ENCODE assay signal across 19 mouse cellular contexts in the genomic region with DNA sequence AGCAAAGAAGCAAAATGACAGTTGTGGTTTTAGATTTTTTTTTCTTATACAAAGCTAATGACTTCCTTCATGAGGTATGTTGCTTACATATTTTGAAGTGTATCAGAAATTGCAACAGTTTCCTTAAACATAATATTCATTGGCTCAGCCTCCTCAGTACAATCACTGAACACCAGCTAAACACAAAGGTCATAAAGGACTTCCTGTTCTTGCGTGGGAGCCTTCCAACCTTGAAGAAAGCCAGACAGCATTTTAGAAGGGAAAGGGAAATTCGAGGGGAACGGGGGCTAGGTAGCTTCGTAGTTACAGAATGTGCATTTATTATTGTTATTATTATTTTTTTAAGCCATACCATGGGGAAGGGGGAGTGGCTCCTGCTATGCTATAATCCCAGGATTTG.
A peak's percentile ranks its signal among the peaks of the same experiment; 100 is the strongest.
DNase-seq lines count a peak whose midpoint lies in the region; ATAC-seq and TF ChIP-seq lines count a peak whose summit lies in the region.
"Had no signal": no experiment of that assay in that cellular context is flagged by ENCODE, and none has a peak within 500 bp of the region (broad histone marks: within the 10 kb centered on the region; RNA-seq: fewer than 3 reads in every experiment).

No protein-coding gene starts in this region.

- WGBS in forebrain, embryonic 15.5 days, result 89% methylated on average over 4 of the region's 4 CpGs
- 86% methylated on average over 4 of the region's 4 CpGs for WGBS in forebrain, embryonic 12.5 days
- WGBS in kidney, adult 2 months, result 22% methylated on average over 4 of the region's 4 CpGs
- WGBS in kidney, embryonic 15.5 days, result 14% methylated on average over 4 of the region's 4 CpGs

- 0 out of 2 replicates have a peak, but pooled peaks cover 5% of the 10 kb centered on the region for H3K36me3 ChIP-seq in forebrain, embryonic 15.5 days
- peaks cover 8% of the 10 kb centered on the region for H3K36me3 ChIP-seq in forebrain, embryonic 12.5 days (replicated peaks)
- H3K36me3 ChIP-seq in kidney, adult 2 months (ENCODE audit: control insufficient read depth, insufficient read depth, low read length), result no peaks in the 10 kb centered on the region
- 0 out of 2 replicates have a peak, but pooled peaks cover 5% of the 10 kb centered on the region for H3K36me3 ChIP-seq in kidney, embryonic 15.5 days
- H3K36me3 ChIP-seq: intestine, embryonic 15.5 days had no signal

- no peaks in the 10 kb centered on the region for H3K27me3 ChIP-seq in forebrain, embryonic 15.5 days
- no peaks in the 10 kb centered on the region for H3K27me3 ChIP-seq in forebrain, embryonic 12.5 days
- H3K27me3 ChIP-seq in kidney, adult 2 months (replicated peaks; ENCODE audit: control insufficient read depth, insufficient read depth, low read length), result no peaks in the 10 kb centered on the region
- no peaks in the 10 kb centered on the region for H3K27me3 ChIP-seq in kidney, embryonic 15.5 days
- H3K27me3 ChIP-seq: forebrain, embryonic 13.5 days; heart, embryonic 13.5 days; hindbrain, embryonic 12.5 days; intestine, embryonic 15.5 days; Patski had no signal

- H3K27ac ChIP-seq in forebrain, embryonic 15.5 days (replicated peaks), result peak overlapping the region; percentile 21; the same call in 1 of the 2 replicates
- no peak overlapping the region for H3K27ac ChIP-seq in forebrain, embryonic 12.5 days
- H3K27ac ChIP-seq in kidney, adult 2 months (ENCODE audit: insufficient read depth, low read depth, low read length), result no peak overlapping the region
- no peak overlapping the region for H3K27ac ChIP-seq in kidney, embryonic 15.5 days
- H3K27ac ChIP-seq: forebrain, embryonic 13.5 days; heart, embryonic 13.5 days; hindbrain, embryonic 12.5 days; intestine, embryonic 15.5 days had no signal

- H3K4me2 ChIP-seq in forebrain, embryonic 15.5 days (replicated peaks), result no peak overlapping the region
- H3K4me2 ChIP-seq in forebrain, embryonic 12.5 days, result no peak overlapping the region
- no peak overlapping the region for H3K4me2 ChIP-seq in kidney, embryonic 15.5 days
- H3K4me2 ChIP-seq: forebrain, embryonic 13.5 days; heart, embryonic 13.5 days; hindbrain, embryonic 12.5 days; intestine, embryonic 15.5 days had no signal

- TF ChIP-seq CTCF in kidney, adult 2 months (conservative IDR thresholded peaks at IDR 0.05; ENCODE audit: insufficient read depth, insufficient read length, low read depth, low read length), result no peak

- DNase-seq in kidney, adult 2 months, result peak; percentile 11
- DNase-seq in frontal cortex, postnatal 10 days (ENCODE audit: low spot score in 2 of 2), result no peak
- DNase-seq: adrenal gland, postnatal 14 days; cerebellum, adult 11-12 months; cerebellum, adult 9-10 months; cerebellum, postnatal 36 days; gastrocnemius, postnatal 36 days; heart, postnatal 4 days had no signal

- peaks cover 61% of the 10 kb centered on the region for H3K4me1 ChIP-seq in forebrain, embryonic 15.5 days
- peaks cover 51% of the 10 kb centered on the region for H3K4me1 ChIP-seq in forebrain, embryonic 12.5 days
- no peaks in the 10 kb centered on the region; the same call in 1 of the 2 replicates for H3K4me1 ChIP-seq in kidney, adult 2 months (ENCODE audit: control insufficient read depth, insufficient read depth, low read length)
- peaks cover 32% of the 10 kb centered on the region for H3K4me1 ChIP-seq in kidney, embryonic 15.5 days

- no peaks in the 10 kb centered on the region for H3K9me3 ChIP-seq in forebrain, embryonic 15.5 days
- H3K9me3 ChIP-seq in forebrain, embryonic 12.5 days, result no peaks in the 10 kb centered on the region
- no peaks in the 10 kb centered on the region for H3K9me3 ChIP-seq in kidney, embryonic 15.5 days (replicated peaks)
- H3K9me3 ChIP-seq: forebrain, embryonic 13.5 days; heart, embryonic 13.5 days; hindbrain, embryonic 12.5 days; intestine, embryonic 15.5 days had no signal

- no peak overlapping the region for H3K4me3 ChIP-seq in forebrain, embryonic 15.5 days
- H3K4me3 ChIP-seq in forebrain, embryonic 12.5 days (replicated peaks), result no peak overlapping the region
- no peak overlapping the region for H3K4me3 ChIP-seq in kidney, adult 2 months (ENCODE audit: insufficient read depth, low read depth, low read length)
- no peak overlapping the region for H3K4me3 ChIP-seq in kidney, embryonic 15.5 days (replicated peaks)
- H3K4me3 ChIP-seq: forebrain, embryonic 13.5 days; heart, embryonic 13.5 days; hindbrain, embryonic 12.5 days; intestine, embryonic 15.5 days had no signal

- no peak for ATAC-seq in forebrain, embryonic 15.5 days (replicated peaks)
- no peak for ATAC-seq in forebrain, embryonic 12.5 days (ENCODE audit: low FRiP score)
- no peak for ATAC-seq in kidney, embryonic 15.5 days (replicated peaks; ENCODE audit: low FRiP score)
- ATAC-seq in common myeloid progenitor, adult 5-6 weeks (replicated peaks; ENCODE audit: low read depth, poor library complexity, severe bottlenecking), result peak; percentile 43; the same call in 1 of the 2 replicates
- peak; percentile 72 for ATAC-seq in monocyte, adult 5-6 weeks (replicated peaks; ENCODE audit: insufficient number of reproducible peaks, low FRiP score, low TSS enrichment, poor library complexity, severe bottlenecking)
- ATAC-seq: activated CD4-positive, CD25-positive, alpha-beta regulatory T cell, adult 4 months; forebrain, embryonic 13.5 days; intestine, embryonic 15.5 days had no signal

- TF ChIP-seq POLR2A in kidney, adult 2 months (IDR thresholded peaks at IDR 0.05; ENCODE audit: low read depth, low read length), result no peak

- no peak overlapping the region for H3K9ac ChIP-seq in forebrain, embryonic 15.5 days (replicated peaks)
- no peak overlapping the region for H3K9ac ChIP-seq in forebrain, embryonic 12.5 days
- H3K9ac ChIP-seq in kidney, embryonic 15.5 days, result no peak overlapping the region
- H3K9ac ChIP-seq: forebrain, embryonic 13.5 days; heart, embryonic 13.5 days; hindbrain, embryonic 12.5 days; intestine, embryonic 15.5 days had no signal

Comparison
In these comparisons a context has a peak if more than half of its experiments do, and no peak if none do; other contexts are left out.
1. ATAC-seq: peak in common myeloid progenitor, adult 5-6 weeks (single experiment) and monocyte, adult 5-6 weeks (single experiment); none in forebrain, embryonic 15.5 days (single experiment), forebrain, embryonic 12.5 days (single experiment) and kidney, embryonic 15.5 days (single experiment).